Mouse (Mus musculus): Measurements from ENCODE around the gene Olfr771.
"Not testable (repeated sequence)": the region's sequence is repeated elsewhere in the genome, so short reads cannot be mapped to it uniquely, and the experiment has no call there.

The Olfr771 gene

GRCm38 (mm10) chr10:129164651-129165050, at the start of gene Olfr771:
Gene Olfr771, minus strand, starts transcription at chr10:129164751.
- no peak for DNase-seq (ENCODE audit: low read depth, low spot score)

- not testable (repeated sequence) for DNase-seq (ENCODE audit: low read depth, low spot score)
Measured at GRCm38 (mm10) chr10:129187319-129187718, 22.8 kb upstream of the Olfr771 start, which contains the start of gene Olfr773. Gene Olfr773, minus strand, starts transcription at chr10:129187419.

- not testable (repeated sequence) for DNase-seq (ENCODE audit: low read depth, low spot score)
Measured at GRCm38 (mm10) chr10:129177821-129178220, 13.3 kb upstream of the Olfr771 start, which contains the start of gene Olfr772. Gene Olfr772, minus strand, starts transcription at chr10:129177921.

GRCm38 (mm10) chr10:129138898-129139297, 25.7 kb downstream of the Olfr771 start, which contains the start of gene Olfr770:
Gene Olfr770, minus strand, starts transcription at chr10:129138998.
- DNase-seq (ENCODE audit: low read depth, low spot score): no peak

GRCm38 (mm10) chr10:129117761-129118160, 46.8 kb downstream of the Olfr771 start, which contains the start of gene Olfr769:
Gene Olfr769, minus strand, starts transcription at chr10:129117861.
- no peak for DNase-seq (ENCODE audit: low read depth, low spot score)

- DNase-seq (ENCODE audit: low read depth, low spot score): no peak
Measured at GRCm38 (mm10) chr10:129115146-129115545, 49.4 kb downstream of the Olfr771 start.
